Mouse (Mus musculus) lung, adult 2 months (tissue): ENCODE data around the gene Ptprk.

Source experiments
- CTCF ChIP-seq: fragments of 200-500 bp; IDR thresholded peaks from 2 replicates; pipeline ENCODE4 v1.5.1; 2011; ENCODE audit warnings: mild to moderate bottlenecking, low read length, control low read depth; ENCODE audit not compliant: insufficient read depth
- POLR2A ChIP-seq: fragments of 200-500 bp; IDR thresholded peaks from 2 replicates; pipeline ENCODE4 v1.6.1; 2011; ENCODE audit warnings: low read depth, mild to moderate bottlenecking, control low read depth, low read length, borderline replicate concordance; ENCODE audit errors: extremely low read depth

DNA sequence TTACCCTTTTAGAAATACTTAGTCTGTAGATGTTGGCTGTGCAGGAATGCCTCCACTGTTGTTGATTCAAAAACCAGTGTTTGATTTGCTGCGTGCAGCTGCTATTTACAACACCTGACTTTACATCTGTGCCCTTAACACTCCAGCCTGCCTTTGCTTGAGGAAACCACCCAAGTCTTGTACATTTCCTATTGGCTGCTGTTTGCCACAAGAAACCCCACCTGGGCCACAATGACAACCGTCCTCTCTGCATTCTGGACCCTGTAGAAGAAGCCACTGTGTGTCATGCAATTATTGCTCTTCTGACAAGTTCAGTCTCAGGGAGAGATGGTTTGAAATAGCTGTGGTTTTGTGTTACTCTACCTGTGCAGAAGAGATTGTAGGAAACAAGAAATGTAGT is 439.0 kb downstream of the Ptprk start:
- no peak for TF ChIP-seq CTCF
- TF ChIP-seq POLR2A = no peak
